Mouse (Mus musculus): Measurements from ENCODE around the gene Smg1. TPM values are rescaled to one million over a fixed set of nuclear protein-coding genes. Genes with fewer than 3 reads are reported as not detected.

The Smg1 gene
- polyA plus RNA-seq, 1 experiment: 118 TPM

- Histone ChIP-seq H3K27me3 (ENCODE audit: control insufficient read depth, insufficient read depth, low read length) (no peaks in the 10 kb centered on the region), H3K27ac (ENCODE audit: insufficient read depth, low read length) (no peak overlapping the region), H3K4me3 (replicated peaks; ENCODE audit: insufficient read depth, low read depth, low read length) (no peak overlapping the region), H3K4me1 (ENCODE audit: control insufficient read depth, insufficient read depth, low read length) (peaks cover 4% of the 10 kb centered on the region; the same call in 1 of the 2 replicates)
- TF ChIP-seq CTCF (IDR thresholded peaks at IDR 0.05; ENCODE audit: borderline replicate concordance, insufficient read depth, low read depth, low read length) (no peak), POLR2A (IDR thresholded peaks at IDR 0.05; ENCODE audit: borderline replicate concordance, insufficient read depth, low read length) (no peak)
- 93% methylated on average over 5 of the region's 5 CpGs for WGBS
- DNase-seq: peak in 1 of 2 experiments; percentile 13
Measured at GRCm38 (mm10) chr7:118274851-118275250, 31.4 kb upstream of the Smg1 start.

GRCm38 (mm10) chr7:118274169-118274568 is 30.7 kb upstream of the Smg1 start:
- WGBS: 51% methylated on average over 7 of the region's 7 CpGs
- Histone ChIP-seq H3K4me1 (ENCODE audit: control insufficient read depth, insufficient read depth, low read length) (peaks cover 4% of the 10 kb centered on the region; the same call in 1 of the 2 replicates), H3K4me3 (replicated peaks; ENCODE audit: insufficient read depth, low read depth, low read length) (no peak overlapping the region), H3K27ac (ENCODE audit: insufficient read depth, low read length) (peak overlapping the region; percentile 2; the same call in 1 of the 2 replicates), H3K27me3 (ENCODE audit: control insufficient read depth, insufficient read depth, low read length) (no peaks in the 10 kb centered on the region)
- DNase-seq: no peak
- TF ChIP-seq POLR2A (IDR thresholded peaks at IDR 0.05; ENCODE audit: borderline replicate concordance, insufficient read depth, low read length) (no peak), CTCF (IDR thresholded peaks at IDR 0.05; ENCODE audit: borderline replicate concordance, insufficient read depth, low read depth, low read length) (no peak)

- Histone ChIP-seq H3K4me1 (ENCODE audit: control insufficient read depth, insufficient read depth, low read length) (peaks cover 16% of the 10 kb centered on the region), H3K27me3 (ENCODE audit: control insufficient read depth, insufficient read depth, low read length) (no peaks in the 10 kb centered on the region), H3K4me3 (replicated peaks; ENCODE audit: insufficient read depth, low read depth, low read length) (no peak overlapping the region), H3K27ac (ENCODE audit: insufficient read depth, low read length) (peak overlapping the region; percentile 56; the same call in 1 of the 2 replicates)
- 26% methylated on average over 6 of the region's 6 CpGs for WGBS
- TF ChIP-seq POLR2A (IDR thresholded peaks at IDR 0.05; ENCODE audit: borderline replicate concordance, insufficient read depth, low read length) (no peak), CTCF (IDR thresholded peaks at IDR 0.05; ENCODE audit: borderline replicate concordance, insufficient read depth, low read depth, low read length) (no peak)
- peak; percentile 80 to 93 for DNase-seq
Measured at GRCm38 (mm10) chr7:118266099-118266498, 22.6 kb upstream of the Smg1 start.

- WGBS: 81% methylated on average over 1 of the region's 1 CpGs
- Histone ChIP-seq H3K4me1 (ENCODE audit: control insufficient read depth, insufficient read depth, low read length) (peaks cover 22% of the 10 kb centered on the region), H3K27me3 (ENCODE audit: control insufficient read depth, insufficient read depth, low read length) (no peaks in the 10 kb centered on the region), H3K4me3 (replicated peaks; ENCODE audit: insufficient read depth, low read depth, low read length) (no peak overlapping the region), H3K27ac (ENCODE audit: insufficient read depth, low read length) (no peak overlapping the region)
- TF ChIP-seq CTCF (IDR thresholded peaks at IDR 0.05; ENCODE audit: borderline replicate concordance, insufficient read depth, low read depth, low read length): no peak
- TF ChIP-seq POLR2A (IDR thresholded peaks at IDR 0.05; ENCODE audit: borderline replicate concordance, insufficient read depth, low read length): no peak
- DNase-seq: no peak
Measured at GRCm38 (mm10) chr7:118263606-118264005, 20.1 kb upstream of the Smg1 start.

GRCm38 (mm10) chr7:118262409-118262808 is 18.9 kb upstream of the Smg1 start:
- Histone ChIP-seq H3K27me3 (ENCODE audit: control insufficient read depth, insufficient read depth, low read length) (no peaks in the 10 kb centered on the region), H3K27ac (ENCODE audit: insufficient read depth, low read length) (peak overlapping the region; percentile 89), H3K4me3 (replicated peaks; ENCODE audit: insufficient read depth, low read depth, low read length) (no peak overlapping the region), H3K4me1 (ENCODE audit: control insufficient read depth, insufficient read depth, low read length) (peaks cover 22% of the 10 kb centered on the region)
- no peak for DNase-seq
- TF ChIP-seq CTCF (IDR thresholded peaks at IDR 0.05; ENCODE audit: borderline replicate concordance, insufficient read depth, low read depth, low read length): no peak
- TF ChIP-seq POLR2A (IDR thresholded peaks at IDR 0.05; ENCODE audit: borderline replicate concordance, insufficient read depth, low read length): no peak
- WGBS: 22% methylated on average over 5 of the region's 5 CpGs

- TF ChIP-seq CTCF (IDR thresholded peaks at IDR 0.05; ENCODE audit: borderline replicate concordance, insufficient read depth, low read depth, low read length) (no peak), POLR2A (IDR thresholded peaks at IDR 0.05; ENCODE audit: borderline replicate concordance, insufficient read depth, low read length) (no peak)
- H3K27ac ChIP-seq (ENCODE audit: insufficient read depth, low read length): peak overlapping the region; percentile 94
- DNase-seq: peak; percentile 76 to 96
Measured at GRCm38 (mm10) chr7:118259676-118260305, 16.3 kb upstream of the Smg1 start.

GRCm38 (mm10) chr7:118258451-118258850 is 15.0 kb upstream of the Smg1 start:
- Histone ChIP-seq H3K4me1 (ENCODE audit: control insufficient read depth, insufficient read depth, low read length) (peaks cover 27% of the 10 kb centered on the region), H3K4me3 (replicated peaks; ENCODE audit: insufficient read depth, low read depth, low read length) (no peak overlapping the region), H3K27me3 (ENCODE audit: control insufficient read depth, insufficient read depth, low read length) (no peaks in the 10 kb centered on the region), H3K27ac (ENCODE audit: insufficient read depth, low read length) (peak overlapping the region; percentile 91)
- TF ChIP-seq CTCF (IDR thresholded peaks at IDR 0.05; ENCODE audit: borderline replicate concordance, insufficient read depth, low read depth, low read length): no peak
- no peak for TF ChIP-seq POLR2A (IDR thresholded peaks at IDR 0.05; ENCODE audit: borderline replicate concordance, insufficient read depth, low read length)
- DNase-seq: no peak

More at GRCm38 (mm10) chr7:118259676-118260305, 16.3 kb upstream of the Smg1 start:
- no peaks in the 10 kb centered on the region for H3K27me3 ChIP-seq (ENCODE audit: control insufficient read depth, insufficient read depth, low read length)
- H3K4me3 ChIP-seq (replicated peaks; ENCODE audit: insufficient read depth, low read depth, low read length): no peak overlapping the region
- peaks cover 26% of the 10 kb centered on the region for H3K4me1 ChIP-seq (ENCODE audit: control insufficient read depth, insufficient read depth, low read length)
- WGBS: 17% methylated on average over 7 of the region's 7 CpGs

GRCm38 (mm10) chr7:118256740-118257139 is 13.3 kb upstream of the Smg1 start:
- no peaks in the 10 kb centered on the region for H3K27me3 ChIP-seq (ENCODE audit: control insufficient read depth, insufficient read depth, low read length)
- 66% methylated on average over 6 of the region's 6 CpGs for WGBS
- peak overlapping the region; percentile 89 for H3K27ac ChIP-seq (ENCODE audit: insufficient read depth, low read length)
- H3K4me3 ChIP-seq (replicated peaks; ENCODE audit: insufficient read depth, low read depth, low read length): no peak overlapping the region
- DNase-seq: no peak
- H3K4me1 ChIP-seq (ENCODE audit: control insufficient read depth, insufficient read depth, low read length): peaks cover 35% of the 10 kb centered on the region
- TF ChIP-seq CTCF (IDR thresholded peaks at IDR 0.05; ENCODE audit: borderline replicate concordance, insufficient read depth, low read depth, low read length): no peak

Data from cerebellum, adult 2 months (tissue).